Mouse (Mus musculus) bone marrow, adult 2 months (tissue): ENCODE results near the gene Cbarp.

Experiments used
- CTCF ChIP-seq: fragments of 200-500 bp; IDR thresholded peaks from 2 replicates; pipeline ENCODE4 v1.5.1; 2011; ENCODE audit warnings: low read length, control low read depth; ENCODE audit not compliant: control insufficient read depth, insufficient read depth
- POLR2A ChIP-seq: fragments of 200-500 bp; IDR thresholded peaks from 2 replicates; pipeline ENCODE4 v1.6.1; 2011; ENCODE audit warnings: low read depth, mild to moderate bottlenecking, control low read depth, low read length, borderline replicate concordance; ENCODE audit not compliant: control insufficient read depth

DNA sequence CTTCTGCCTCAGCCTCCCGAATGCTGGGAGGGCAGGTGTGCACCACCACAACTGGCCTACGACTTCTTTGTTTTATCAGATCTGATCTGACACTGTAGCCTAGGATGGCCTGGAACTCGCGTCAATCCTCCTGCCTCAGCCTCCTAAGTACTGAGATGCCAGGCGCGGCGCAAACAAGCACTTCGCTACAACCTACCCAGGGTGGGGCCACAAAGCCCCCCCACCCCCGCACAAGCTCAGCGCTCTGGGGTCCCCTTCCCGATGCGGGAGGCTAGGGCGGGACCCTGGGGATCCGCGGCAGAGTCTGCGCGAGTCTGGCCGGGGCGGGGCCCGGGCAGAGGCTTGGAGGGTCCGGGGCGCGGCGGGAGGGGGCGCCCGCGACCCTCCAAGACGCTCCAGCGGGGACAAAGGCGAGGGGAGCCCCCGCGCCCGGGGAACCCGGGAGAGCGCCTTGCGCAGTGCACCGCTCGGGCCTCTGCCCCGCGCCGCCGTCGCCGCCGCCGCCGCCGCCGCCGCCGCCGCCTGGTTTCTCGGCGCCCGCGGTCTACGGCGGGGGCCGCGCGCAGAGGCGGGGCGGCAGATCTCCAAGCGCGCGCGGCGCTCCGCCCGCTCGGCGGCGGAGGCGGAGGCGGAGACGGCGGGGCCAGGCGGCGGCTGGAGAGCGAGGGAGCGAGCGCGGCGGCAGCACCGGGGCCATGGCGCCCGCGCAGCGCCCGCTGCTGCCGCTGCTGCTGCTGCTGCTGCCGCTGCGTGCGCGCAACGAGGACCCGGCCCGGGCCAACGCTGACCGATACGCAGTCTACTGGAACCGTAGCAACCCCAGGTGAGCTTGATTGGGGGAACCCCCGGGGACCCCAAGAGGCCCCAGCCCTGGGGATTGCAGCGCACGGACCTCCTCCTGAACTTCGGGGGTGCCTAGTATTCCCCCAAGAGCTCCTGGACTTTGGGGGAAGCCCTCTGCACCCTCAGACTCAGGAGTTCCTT lies 38.7 kb upstream of the Cbarp start, which contains the start of gene Efna2:
- TF ChIP-seq CTCF, result no peak
- no peak for TF ChIP-seq POLR2A
